Mouse (Mus musculus): ENCODE measurements at regions not wholly inside any gene's neighbourhood (a gene's known extent, or its start where the extent isn't known, plus 50 kb on each side); places are given as distances from the start of the nearest gene placed in this dataset.
"Not testable (repeated sequence)": the region's sequence is repeated elsewhere in the genome, so short reads cannot be mapped to it uniquely, and the experiment has no call there.

DNA sequence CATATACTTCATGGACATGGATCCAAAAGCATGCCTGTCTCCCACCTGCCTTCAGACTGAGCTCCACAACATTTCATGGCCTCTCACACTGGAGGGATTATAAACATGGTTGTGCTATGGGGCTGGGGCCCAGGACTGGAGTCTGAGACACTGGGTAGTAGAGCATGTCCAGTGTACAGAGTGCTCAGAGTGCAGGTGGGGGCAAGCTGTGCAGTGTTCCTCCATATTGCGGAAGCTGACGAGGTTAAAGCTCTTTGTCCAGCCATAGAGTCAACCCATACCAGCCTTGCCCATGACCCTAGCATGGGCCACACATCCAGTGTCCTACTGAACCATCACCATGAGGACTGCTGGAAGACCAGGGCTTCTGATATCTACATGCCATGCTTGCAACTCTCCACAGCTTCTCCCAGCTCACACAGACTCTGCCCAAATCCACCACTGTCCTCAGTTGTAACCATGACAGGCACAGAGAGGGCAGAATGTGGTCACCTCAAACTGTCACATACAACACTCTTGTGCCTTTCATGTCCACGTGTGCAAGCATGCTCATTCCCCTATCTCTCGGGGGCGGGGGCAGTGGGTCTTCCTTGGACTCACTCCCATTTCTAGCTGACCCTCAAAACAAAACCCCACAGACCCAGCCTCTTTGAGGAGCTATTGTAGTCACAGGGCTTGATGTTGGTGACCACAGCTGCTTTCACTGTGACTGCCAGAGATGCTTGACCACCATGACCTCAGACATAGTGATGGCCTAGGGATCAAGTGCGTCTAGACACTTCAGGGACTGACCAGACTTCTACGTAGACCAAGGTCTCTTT is 55.9 kb downstream of the Tmem121 start:
- WGBS = 89% methylated on average over 7 of the region's 7 CpGs
- Histone ChIP-seq H3K27ac (no peak overlapping the region), H3K4me3 (no peak overlapping the region), H3K4me2 (replicated peaks) (no peak overlapping the region), H3K9me3 (no peaks in the 10 kb centered on the region), H3K4me1 (no peaks in the 10 kb centered on the region), H3K27me3 (no peaks in the 10 kb centered on the region), H3K9ac (no peak overlapping the region), H3K36me3 (no peaks in the 10 kb centered on the region)
- ATAC-seq (ENCODE audit: insufficient number of reproducible peaks, insufficient read depth, low FRiP score, low TSS enrichment) = peak; percentile 50; the same call in 1 of the 2 replicates

DNA sequence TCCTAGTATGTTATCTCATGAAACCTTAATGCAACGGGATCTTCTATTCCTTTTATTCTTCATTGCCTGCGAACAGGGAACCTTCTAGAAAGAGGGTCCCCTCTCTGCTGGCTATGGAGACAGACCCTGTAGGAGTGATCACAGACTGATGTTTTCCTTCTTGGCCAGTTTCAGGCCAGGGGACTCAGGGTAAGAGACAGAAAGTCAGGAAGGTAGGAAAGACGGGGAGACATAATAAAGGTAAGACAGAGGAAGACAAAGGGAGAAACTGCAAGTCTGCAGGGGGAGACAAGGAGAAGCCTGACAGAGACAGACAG is 56.4 kb downstream of the Tmem121 start:
- H3K27ac ChIP-seq = no peak overlapping the region
- no peak overlapping the region for H3K4me2 ChIP-seq (replicated peaks)
- ATAC-seq (ENCODE audit: insufficient number of reproducible peaks, insufficient read depth, low FRiP score, low TSS enrichment) = no peak
- no peaks in the 10 kb centered on the region for H3K4me1 ChIP-seq
- no peak overlapping the region for H3K4me3 ChIP-seq
- no peak overlapping the region for H3K9ac ChIP-seq
- no peaks in the 10 kb centered on the region for H3K9me3 ChIP-seq
- H3K36me3 ChIP-seq = no peaks in the 10 kb centered on the region
- H3K27me3 ChIP-seq = no peaks in the 10 kb centered on the region
- WGBS = 85% methylated on average over 3 of the region's 3 CpGs

DNA sequence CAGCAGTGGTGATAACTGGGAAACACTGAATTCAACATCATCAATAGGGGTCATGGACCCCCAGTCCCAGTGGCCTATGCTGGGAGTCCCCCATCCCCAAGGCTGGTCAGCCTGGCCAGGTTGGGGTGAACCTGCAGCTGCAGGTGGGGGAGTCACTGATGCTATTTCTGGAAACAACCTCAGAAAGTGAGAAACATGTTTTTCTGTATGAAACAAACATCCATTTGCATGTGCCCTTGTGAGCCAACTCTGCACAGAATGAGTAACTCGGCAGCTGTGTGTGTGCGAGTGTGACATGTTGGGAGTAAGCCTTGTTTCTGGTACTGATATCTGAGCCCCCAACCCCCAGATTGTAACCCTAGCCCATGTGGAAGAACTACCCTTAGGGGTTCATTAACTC is 59.0 kb downstream of the Tmem121 start:
- no peak for ATAC-seq (ENCODE audit: insufficient number of reproducible peaks, insufficient read depth, low FRiP score, low TSS enrichment)
- Histone ChIP-seq H3K9me3 (no peaks in the 10 kb centered on the region), H3K27ac (no peak overlapping the region), H3K4me2 (replicated peaks) (no peak overlapping the region), H3K27me3 (no peaks in the 10 kb centered on the region), H3K4me1 (no peaks in the 10 kb centered on the region), H3K9ac (no peak overlapping the region), H3K4me3 (no peak overlapping the region), H3K36me3 (no peaks in the 10 kb centered on the region)
- 87% methylated on average over 2 of the region's 2 CpGs for WGBS

DNA sequence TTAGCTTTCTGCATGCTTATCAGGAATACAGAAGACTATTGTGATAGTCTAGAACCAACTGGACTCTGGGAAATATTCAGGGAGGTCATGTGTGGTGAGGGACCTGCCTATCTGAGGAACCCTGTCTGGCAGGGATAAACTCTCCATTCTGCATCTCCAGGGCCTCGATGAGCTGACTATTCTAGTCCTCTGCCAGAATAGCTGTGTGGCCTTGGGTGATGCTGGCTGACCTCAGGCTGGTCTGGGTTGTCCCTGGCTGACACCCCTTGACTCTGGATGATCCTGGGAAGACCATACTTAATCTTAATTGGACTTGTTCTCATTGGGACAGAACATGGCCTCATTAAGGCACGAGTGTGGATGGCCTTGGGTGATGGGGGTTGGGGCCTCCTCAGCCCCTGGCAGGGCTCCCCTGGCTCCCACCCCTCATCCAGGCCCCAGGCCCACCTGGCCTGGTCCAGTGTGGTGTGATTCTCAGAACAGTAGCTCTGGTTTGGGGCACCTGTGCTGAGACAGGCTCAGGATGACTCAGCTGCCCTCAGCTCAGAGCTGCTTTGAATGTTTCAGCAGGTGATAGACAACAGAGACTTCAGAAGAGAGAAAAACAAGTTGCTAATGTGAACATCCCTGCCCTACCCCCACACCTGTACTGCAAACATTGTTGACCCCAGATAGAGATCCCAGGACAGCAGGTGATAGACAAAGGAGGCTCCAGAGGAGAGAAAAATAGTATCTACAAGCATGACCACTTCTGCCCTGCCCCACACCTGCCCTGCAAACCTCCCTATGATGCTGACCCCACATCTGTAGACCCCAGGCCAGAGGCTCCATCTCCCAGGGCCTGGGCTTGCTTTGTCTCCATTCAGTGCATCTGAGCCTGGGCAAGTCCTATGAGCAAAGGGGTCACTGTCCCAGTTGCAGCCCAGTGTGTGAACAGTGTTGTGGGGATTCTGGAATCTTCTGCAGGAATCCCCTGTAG is 68.0 kb downstream of the Tmem121 start:
- WGBS = 64% methylated on average over 2 of the region's 2 CpGs
- not testable (repeated sequence) for H3K4me3 ChIP-seq; ATAC-seq (ENCODE audit: insufficient number of reproducible peaks, insufficient read depth, low FRiP score, low TSS enrichment); H3K9me3 ChIP-seq; H3K36me3 ChIP-seq; H3K27me3 ChIP-seq; H3K27ac ChIP-seq; H3K4me2 ChIP-seq (replicated peaks); H3K9ac ChIP-seq; H3K4me1 ChIP-seq

DNA sequence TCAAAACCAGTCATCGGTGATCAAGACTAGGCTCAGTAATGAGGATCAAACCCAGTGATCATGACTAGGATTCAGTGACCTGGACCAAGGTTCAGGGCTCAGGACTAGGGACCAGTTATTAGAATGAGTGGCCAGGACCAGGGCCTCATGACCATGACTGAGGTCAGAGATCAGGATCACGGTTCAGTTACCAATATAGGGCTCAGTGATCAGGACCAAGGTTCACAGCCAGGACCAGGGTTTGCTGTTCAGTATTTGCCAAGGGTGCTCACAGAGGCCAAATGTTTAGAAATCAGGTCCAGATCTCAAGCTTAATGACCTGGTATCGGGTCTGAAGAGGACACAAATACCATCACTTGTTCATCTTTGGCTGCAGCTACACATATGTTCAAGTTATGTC is 69.6 kb downstream of the Tmem121 start:
- Histone ChIP-seq H3K9ac (no peak overlapping the region), H3K36me3 (no peaks in the 10 kb centered on the region), H3K9me3 (no peaks in the 10 kb centered on the region), H3K4me3 (no peak overlapping the region), H3K4me2 (replicated peaks) (no peak overlapping the region), H3K4me1 (no peaks in the 10 kb centered on the region), H3K27ac (no peak overlapping the region), H3K27me3 (no peaks in the 10 kb centered on the region)
- no peak for ATAC-seq (ENCODE audit: insufficient number of reproducible peaks, insufficient read depth, low FRiP score, low TSS enrichment)
- 87% methylated on average over 3 of the region's 3 CpGs for WGBS

DNA sequence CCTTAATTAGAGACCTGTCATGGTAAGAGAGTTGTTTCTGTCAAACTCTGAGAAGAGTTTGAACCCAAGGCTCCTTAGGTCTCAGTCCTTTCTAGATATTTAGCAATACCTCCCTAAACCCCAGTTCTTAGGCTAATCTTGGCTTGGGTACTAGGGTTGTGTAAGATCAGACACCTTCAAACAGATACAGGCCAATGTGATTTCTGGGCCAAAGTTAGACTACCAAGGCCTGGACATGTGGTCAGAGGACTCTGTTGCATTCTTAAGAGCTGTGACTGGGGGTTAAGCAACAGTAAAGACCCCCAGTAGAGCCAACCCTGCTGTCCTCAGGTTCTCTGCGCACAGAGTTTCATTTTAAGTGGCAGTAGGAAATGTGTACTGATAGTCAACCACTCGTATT is 70.9 kb downstream of the Tmem121 start:
- Histone ChIP-seq H3K9me3 (no peaks in the 10 kb centered on the region), H3K4me2 (replicated peaks) (no peak overlapping the region), H3K27me3 (no peaks in the 10 kb centered on the region), H3K9ac (no peak overlapping the region), H3K4me1 (no peaks in the 10 kb centered on the region), H3K36me3 (no peaks in the 10 kb centered on the region), H3K4me3 (no peak overlapping the region), H3K27ac (no peak overlapping the region)
- WGBS = 82% methylated on average over 2 of the region's 2 CpGs
- no peak for ATAC-seq (ENCODE audit: insufficient number of reproducible peaks, insufficient read depth, low FRiP score, low TSS enrichment)

DNA sequence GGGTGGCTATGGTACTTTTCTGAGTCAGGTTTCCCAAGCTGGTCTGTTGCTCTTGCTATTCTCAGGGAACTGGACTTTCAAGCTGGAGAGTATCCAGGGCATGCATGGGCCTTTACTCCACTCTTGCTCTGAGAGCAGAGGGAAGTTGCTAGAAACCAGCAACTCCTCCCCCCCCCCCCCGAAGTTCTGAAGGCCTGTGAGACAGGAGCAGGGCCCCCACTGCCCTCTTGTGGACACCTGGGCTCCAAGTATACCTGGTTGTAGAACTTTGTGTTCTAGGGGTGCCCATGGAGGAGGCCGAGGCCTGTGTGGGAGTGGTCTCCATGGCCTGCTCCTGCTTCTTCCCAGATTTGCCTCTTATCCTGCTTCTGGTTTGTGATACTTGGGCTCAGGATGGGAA is 71.5 kb downstream of the Tmem121 start:
- H3K9me3 ChIP-seq = no peaks in the 10 kb centered on the region
- H3K4me1 ChIP-seq = no peaks in the 10 kb centered on the region
- H3K27me3 ChIP-seq = no peaks in the 10 kb centered on the region
- WGBS = 64% methylated on average over 2 of the region's 2 CpGs
- H3K27ac ChIP-seq = no peak overlapping the region
- H3K9ac ChIP-seq = no peak overlapping the region
- no peak overlapping the region for H3K4me2 ChIP-seq (replicated peaks)
- H3K36me3 ChIP-seq = no peaks in the 10 kb centered on the region
- no peak for ATAC-seq (ENCODE audit: insufficient number of reproducible peaks, insufficient read depth, low FRiP score, low TSS enrichment)
- no peak overlapping the region for H3K4me3 ChIP-seq

DNA sequence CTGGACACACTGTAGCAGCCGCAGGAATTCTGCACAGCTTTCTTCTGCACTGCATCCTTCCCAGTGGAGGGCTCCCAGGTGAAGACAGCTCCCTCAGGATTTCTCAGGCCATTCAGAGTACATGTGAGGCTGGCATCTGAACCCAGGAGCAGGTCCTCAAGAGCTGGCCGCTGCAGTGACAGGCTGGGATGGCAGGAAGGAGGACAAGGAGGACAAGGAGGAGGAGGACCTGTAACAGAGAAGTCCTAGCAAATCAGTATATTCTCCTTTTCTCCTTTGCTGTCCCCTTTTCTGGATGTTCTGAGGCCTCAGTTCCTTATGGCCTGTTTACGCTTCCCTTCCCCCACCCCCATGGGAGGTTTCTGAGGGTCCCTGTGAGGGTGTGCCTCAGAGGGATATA is 73.7 kb downstream of the Tmem121 start:
- H3K9me3 ChIP-seq = no peaks in the 10 kb centered on the region
- H3K9ac ChIP-seq = no peak overlapping the region
- ATAC-seq (ENCODE audit: insufficient number of reproducible peaks, insufficient read depth, low FRiP score, low TSS enrichment) = no peak
- no peak overlapping the region for H3K4me3 ChIP-seq
- no peak overlapping the region for H3K27ac ChIP-seq
- no peak overlapping the region for H3K4me2 ChIP-seq (replicated peaks)
- H3K27me3 ChIP-seq = no peaks in the 10 kb centered on the region
- no peaks in the 10 kb centered on the region for H3K4me1 ChIP-seq
- 83% methylated on average over 3 of the region's 3 CpGs for WGBS
- H3K36me3 ChIP-seq = no peaks in the 10 kb centered on the region

DNA sequence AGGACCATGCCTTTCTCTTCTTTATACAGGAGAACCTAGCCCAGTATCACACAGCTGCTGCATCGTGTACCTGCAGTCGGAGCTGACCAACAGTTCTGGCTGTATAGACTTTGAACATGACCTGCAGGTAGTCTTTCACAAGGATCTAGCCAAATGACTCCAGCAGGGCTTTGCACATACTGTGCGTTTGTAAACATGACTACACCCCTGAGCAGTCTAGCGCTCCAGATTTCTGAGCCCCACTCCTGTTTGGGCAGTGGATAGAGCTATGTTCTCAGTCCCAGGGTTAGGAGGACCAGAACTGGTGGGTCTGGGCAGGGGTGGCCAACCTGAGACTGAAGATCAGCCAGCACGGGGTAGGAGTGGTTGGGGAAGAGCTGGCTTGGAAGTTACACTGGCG is 74.6 kb downstream of the Tmem121 start:
- no peak for ATAC-seq (ENCODE audit: insufficient number of reproducible peaks, insufficient read depth, low FRiP score, low TSS enrichment)
- no peaks in the 10 kb centered on the region for H3K27me3 ChIP-seq
- no peak overlapping the region for H3K4me3 ChIP-seq
- H3K36me3 ChIP-seq = no peaks in the 10 kb centered on the region
- no peaks in the 10 kb centered on the region; the same call in 1 of the 2 replicates for H3K9me3 ChIP-seq
- H3K27ac ChIP-seq = no peak overlapping the region
- H3K4me1 ChIP-seq = no peaks in the 10 kb centered on the region
- 83% methylated on average over 6 of the region's 6 CpGs for WGBS
- no peak overlapping the region for H3K9ac ChIP-seq
- H3K4me2 ChIP-seq (replicated peaks) = no peak overlapping the region

DNA sequence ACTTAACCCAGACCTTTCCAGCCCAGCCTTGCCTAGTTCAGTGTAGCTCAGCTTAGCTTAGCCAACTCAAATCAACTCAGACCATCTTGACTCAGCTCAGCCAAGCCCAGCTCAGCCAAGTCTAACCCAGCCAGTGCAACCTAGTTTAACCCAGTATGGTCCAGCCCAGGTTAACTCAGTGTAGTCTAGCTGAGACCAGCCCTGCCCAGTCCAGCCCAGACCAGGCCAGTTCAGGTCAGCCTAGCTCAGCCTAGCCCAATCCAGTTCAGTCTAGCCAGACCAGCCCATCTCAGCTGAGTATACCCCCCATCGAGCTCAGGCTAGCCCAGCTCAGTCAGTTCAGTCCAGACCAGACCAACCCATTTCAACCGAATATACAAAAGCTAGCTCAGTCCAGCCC is 90.2 kb downstream of the Tmem121 start:
- WGBS = 72% methylated on average over 2 of the region's 2 CpGs
- H3K9me3 ChIP-seq = no peaks in the 10 kb centered on the region
- no peaks in the 10 kb centered on the region for H3K4me1 ChIP-seq
- no peak overlapping the region for H3K4me2 ChIP-seq (replicated peaks)
- H3K27me3 ChIP-seq = no peaks in the 10 kb centered on the region
- H3K36me3 ChIP-seq = no peaks in the 10 kb centered on the region
- H3K9ac ChIP-seq = no peak overlapping the region
- no peak overlapping the region for H3K4me3 ChIP-seq
- peak; percentile 35; the same call in 1 of the 2 replicates for ATAC-seq (ENCODE audit: insufficient number of reproducible peaks, insufficient read depth, low FRiP score, low TSS enrichment)
- H3K27ac ChIP-seq = no peak overlapping the region

DNA sequence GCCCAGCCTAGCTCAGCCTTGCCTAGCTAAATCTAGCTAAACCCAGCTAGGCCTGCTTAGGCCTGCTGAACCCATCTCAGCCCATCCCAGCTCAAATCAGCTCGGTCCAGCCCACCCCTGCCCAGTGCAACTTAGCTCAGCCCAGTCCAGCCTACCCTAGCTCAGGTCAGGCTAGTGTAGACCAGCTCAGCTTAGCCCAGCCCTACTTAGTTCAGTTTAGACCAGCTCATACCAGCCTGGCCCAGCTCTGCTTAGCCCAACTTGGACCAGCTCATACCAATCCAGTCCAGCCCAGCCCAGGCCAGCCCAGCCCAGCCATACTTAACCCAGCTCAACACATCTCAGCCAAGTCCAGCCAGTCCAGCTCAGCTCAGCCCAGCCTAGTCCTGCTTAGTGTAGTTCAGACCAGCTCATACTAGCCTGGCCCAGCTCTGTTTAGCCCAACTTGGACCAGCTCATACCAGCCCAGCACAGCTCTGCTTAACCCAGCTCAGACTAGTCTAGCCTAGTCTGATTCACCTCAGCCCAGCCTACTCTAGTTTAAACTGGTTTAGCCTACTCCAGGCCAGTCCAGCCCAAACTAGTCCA is 90.7 kb downstream of the Tmem121 start:
- Histone ChIP-seq H3K9ac (no peak overlapping the region), H3K27me3 (no peaks in the 10 kb centered on the region), H3K4me2 (replicated peaks) (no peak overlapping the region), H3K27ac (no peak overlapping the region), H3K4me3 (no peak overlapping the region), H3K36me3 (no peaks in the 10 kb centered on the region), H3K4me1 (no peaks in the 10 kb centered on the region), H3K9me3 (no peaks in the 10 kb centered on the region)
- 80% methylated on average over 1 of the region's 1 CpGs for WGBS
- ATAC-seq (ENCODE audit: insufficient number of reproducible peaks, insufficient read depth, low FRiP score, low TSS enrichment) = peak; percentile 62

DNA sequence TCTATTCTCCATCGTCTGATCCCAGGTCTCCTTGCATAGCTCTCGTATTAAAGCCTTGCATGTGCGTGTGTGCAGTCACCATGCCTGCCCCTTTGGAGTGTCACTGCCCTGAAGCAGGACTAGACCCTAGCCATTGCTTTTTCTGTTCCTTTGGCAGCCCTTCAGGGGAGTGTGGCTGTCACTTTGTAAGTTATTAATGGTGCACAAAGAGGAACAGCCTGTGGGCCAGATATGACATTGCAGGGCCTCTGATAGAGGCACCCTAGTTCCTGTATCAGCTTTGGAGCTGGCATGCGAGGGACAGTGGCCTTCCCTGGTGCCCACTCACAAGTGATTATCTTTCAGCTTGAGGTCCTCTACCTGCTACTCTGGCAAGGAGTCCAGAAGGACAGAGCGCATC is 92.0 kb downstream of the Tmem121 start:
- Histone ChIP-seq H3K27me3 (no peaks in the 10 kb centered on the region), H3K27ac (no peak overlapping the region), H3K4me2 (replicated peaks) (no peak overlapping the region), H3K4me1 (no peaks in the 10 kb centered on the region), H3K9me3 (no peaks in the 10 kb centered on the region), H3K9ac (no peak overlapping the region), H3K4me3 (no peak overlapping the region), H3K36me3 (no peaks in the 10 kb centered on the region)
- ATAC-seq (ENCODE audit: insufficient number of reproducible peaks, insufficient read depth, low FRiP score, low TSS enrichment) = no peak
- WGBS = 88% methylated on average over 5 of the region's 5 CpGs
